Mouse (Mus musculus) hindbrain, embryonic 11.5 days (tissue): ENCODE data around the gene Islr. TPM values are rescaled to one million over a fixed set of nuclear protein-coding genes. Genes with fewer than 3 reads are reported as not detected.

ENCODE experiments used
- ATAC-seq: fragments of 200-750 bp; cut with Nextera tagmentation; 2 replicates; pipeline ENCODE4 v1.8.0; 2017; ENCODE audit warnings: mild to moderate bottlenecking, moderate TSS enrichment, moderate library complexity; ENCODE audit not compliant: low FRiP score
- DNase-seq: peaks from one replicate; pipeline ENCODE4 v3.0.0-alpha.2; 2015; ENCODE audit warnings: low spot score
- H3K27ac ChIP-seq: fragments of 300-500 bp; sonication (generic); 2 replicates; pipeline ENCODE4 v1.5.1; 2014; ENCODE audit warnings: mild to moderate bottlenecking, low read depth, low read length
- H3K27me3 ChIP-seq: fragments of 300-500 bp; sonication (generic); 2 replicates; pipeline ENCODE4 v1.6.1; 2014; ENCODE audit warnings: mild to moderate bottlenecking, low read length, moderate library complexity, mixed read lengths; ENCODE audit not compliant: control insufficient read depth, insufficient read depth
- H3K36me3 ChIP-seq: fragments of 300-500 bp; sonication (generic); 2 replicates; pipeline ENCODE4 v1.6.1; 2014; ENCODE audit warnings: mild to moderate bottlenecking, low read length, moderate library complexity, mixed read lengths; ENCODE audit not compliant: control insufficient read depth, insufficient read depth
- H3K4me1 ChIP-seq: fragments of 300-500 bp; sonication (generic); replicated peaks from 2 replicates; pipeline ENCODE4 v1.6.1; 2014; ENCODE audit warnings: low read length, mixed read lengths; ENCODE audit not compliant: control insufficient read depth, insufficient read depth
- H3K4me2 ChIP-seq: fragments of 300-500 bp; sonication (generic); replicated peaks from 2 replicates; pipeline ENCODE4 v1.6.1; 2014; ENCODE audit warnings: mild to moderate bottlenecking, low read depth, low read length
- H3K4me3 ChIP-seq: fragments of 300-500 bp; sonication (generic); 2 replicates; pipeline ENCODE4 v1.5.1; 2014; ENCODE audit warnings: low read depth, low read length
- H3K9ac ChIP-seq: fragments of 300-500 bp; sonication (generic); 2 replicates; pipeline ENCODE4 v1.6.1; 2014; ENCODE audit warnings: low read depth, low read length
- H3K9me3 ChIP-seq: fragments of 300-500 bp; sonication (generic); 2 replicates; pipeline ENCODE4 v1.6.1; 2016; ENCODE audit warnings: low read length; ENCODE audit not compliant: control insufficient read depth
- WGBS: fragments of 180-500 bp; shearing (Covaris S2); extraction: QIAGEN DNeasy Blood & Tissue Kit; methylation state at CpG from one replicate; pipeline ENCODE4 v1.1.7; 2014; 5-methylcytosine and 5-hydroxymethylcytosine counted together
- polyA plus RNA-seq: library from polyadenylated mRNA; unstranded; fragments of >200 nt; fragmentation: Nextera tagmentation; extraction: Ambion mirVana; gene quantifications from 2 replicates; pipeline ENCODE4 v1.2.1, GENCODE M21; 2014

The Islr gene
- polyA plus RNA-seq, 1 experiment from 2014 or later = 15.5 TPM

GRCm38 (mm10) chr9:58116024-58116651 is 88.0 kb downstream of the Islr start:
- DNase-seq = no peak
- Histone ChIP-seq H3K4me1 (peaks cover 34% of the 10 kb centered on the region), H3K4me3 (no peak overlapping the region), H3K9ac (no peak overlapping the region), H3K9me3 (no peaks in the 10 kb centered on the region), H3K27me3 (peaks cover 10% of the 10 kb centered on the region), H3K27ac (no peak overlapping the region; the same call in 1 of the 2 replicates), H3K36me3 (no peaks in the 10 kb centered on the region), H3K4me2 (no peak overlapping the region)
- WGBS = 28% methylated on average over 7 of the region's 7 CpGs
- ATAC-seq = no peak

GRCm38 (mm10) chr9:58115297-58115925 is 88.7 kb downstream of the Islr start:
- no peak overlapping the region for H3K9ac ChIP-seq

DNA sequence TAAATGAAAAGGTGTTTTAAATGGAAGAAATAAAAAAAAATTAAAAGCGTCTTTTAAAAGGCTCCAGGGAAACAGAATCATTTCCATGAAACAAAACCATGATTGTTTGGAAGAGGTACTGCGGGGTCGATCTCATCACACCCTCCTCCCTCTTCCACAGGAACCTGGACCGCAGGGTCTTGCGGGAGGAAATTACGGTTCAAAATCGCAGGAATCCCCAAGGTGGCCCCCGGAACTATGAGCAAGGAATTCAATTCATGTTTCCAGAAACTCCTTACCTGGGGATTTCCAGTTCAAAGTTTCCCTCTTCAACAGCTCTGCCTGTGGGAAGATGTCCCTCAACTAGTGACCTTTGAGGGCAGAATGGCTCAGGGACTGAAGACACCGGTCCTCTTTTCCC is 90.1 kb downstream of the Islr start:
- H3K36me3 ChIP-seq = no peaks in the 10 kb centered on the region
- no peak overlapping the region for H3K4me2 ChIP-seq
- H3K9ac ChIP-seq = no peak overlapping the region
- H3K4me3 ChIP-seq = no peak overlapping the region
- H3K27ac ChIP-seq = peak overlapping the region; percentile 95
- peak; percentile 30 for DNase-seq
- H3K4me1 ChIP-seq = peaks cover 34% of the 10 kb centered on the region
- H3K9me3 ChIP-seq = no peaks in the 10 kb centered on the region
- H3K27me3 ChIP-seq = peaks cover 10% of the 10 kb centered on the region
- 3% methylated on average over 9 of the region's 9 CpGs for WGBS
- no peak for ATAC-seq

More at GRCm38 (mm10) chr9:58115297-58115925, 88.7 kb downstream of the Islr start:
- 26% methylated on average over 7 of the region's 7 CpGs for WGBS
- DNase-seq = peak; percentile 32
- Histone ChIP-seq H3K4me2 (no peak overlapping the region), H3K36me3 (no peaks in the 10 kb centered on the region), H3K4me3 (no peak overlapping the region), H3K4me1 (peaks cover 34% of the 10 kb centered on the region), H3K27me3 (peaks cover 10% of the 10 kb centered on the region), H3K9me3 (no peaks in the 10 kb centered on the region), H3K27ac (peak overlapping the region; percentile 53; the same call in 1 of the 2 replicates)
- no peak for ATAC-seq

DNA sequence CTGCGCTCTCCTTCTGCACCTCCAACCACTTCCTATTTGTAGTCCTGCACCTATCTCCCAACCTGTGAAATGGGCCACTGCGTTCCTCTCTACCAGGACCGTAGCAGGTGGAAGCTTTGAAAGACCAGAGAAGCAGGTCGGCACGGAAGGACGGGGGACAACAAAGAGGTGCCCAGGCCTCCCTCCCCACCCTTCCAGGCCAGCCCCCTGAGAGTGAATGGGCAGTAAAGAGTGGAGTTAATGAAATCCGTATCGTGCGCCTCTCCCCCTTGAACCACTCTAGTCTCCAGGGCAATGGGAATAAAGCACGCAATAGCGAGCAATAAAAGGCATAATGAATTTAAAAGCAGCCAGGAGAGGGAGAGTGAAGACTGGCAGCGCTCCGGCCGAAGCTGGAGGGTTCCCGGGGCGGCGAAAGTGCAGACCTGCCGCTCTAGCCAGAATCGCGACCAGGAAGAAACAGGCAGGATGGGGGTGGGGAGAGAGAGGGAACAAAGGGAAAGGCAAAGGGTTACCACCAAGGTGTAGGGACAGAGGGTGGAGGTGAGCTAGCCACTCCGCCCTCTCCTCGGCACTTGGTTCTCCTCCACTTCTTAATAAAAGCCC is 90.7 kb downstream of the Islr start:
- H3K27me3 ChIP-seq = peaks cover 10% of the 10 kb centered on the region
- ATAC-seq = peak; percentile 60; the same call in 1 of the 2 replicates

DNA sequence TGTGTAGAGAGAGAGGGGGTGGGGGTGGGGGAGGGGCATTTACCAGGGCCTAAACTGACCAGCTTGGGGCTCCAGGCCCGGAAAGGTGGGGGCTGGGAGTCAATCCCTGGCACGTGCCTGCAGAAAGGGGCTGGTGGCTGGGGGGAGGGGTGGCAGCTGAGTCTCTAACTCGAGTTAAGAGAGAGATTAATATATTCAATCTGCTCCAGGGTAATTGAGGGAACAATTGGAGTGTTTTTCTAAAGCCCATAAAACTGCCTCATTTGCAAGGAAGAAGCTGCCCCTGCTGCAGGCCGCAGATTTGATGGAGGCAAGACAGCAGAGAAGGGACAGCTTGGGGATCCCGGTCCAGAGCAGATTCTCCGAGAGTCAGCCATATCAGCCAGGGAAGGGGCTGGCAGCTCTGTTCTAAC is 91.2 kb downstream of the Islr start:
- Histone ChIP-seq H3K27ac (peak overlapping the region; percentile 95), H3K4me3 (no peak overlapping the region; the same call in 1 of the 2 replicates), H3K4me2 (peak overlapping the region; percentile 32), H3K9me3 (no peaks in the 10 kb centered on the region), H3K9ac (peak overlapping the region; percentile 35), H3K27me3 (peaks cover 10% of the 10 kb centered on the region), H3K36me3 (no peaks in the 10 kb centered on the region), H3K4me1 (peaks cover 34% of the 10 kb centered on the region)
- DNase-seq = peak; percentile 84
- ATAC-seq = peak; percentile 62
- 0% methylated on average over 6 of the region's 6 CpGs for WGBS

More for the DNA sequence above, 90.7 kb downstream of the Islr start:
- DNase-seq = peak; percentile 67
- Histone ChIP-seq H3K9me3 (no peaks in the 10 kb centered on the region), H3K36me3 (no peaks in the 10 kb centered on the region), H3K4me2 (peak overlapping the region; percentile 32), H3K4me3 (no peak overlapping the region; the same call in 1 of the 2 replicates), H3K4me1 (peaks cover 34% of the 10 kb centered on the region), H3K27ac (peak overlapping the region; percentile 95), H3K9ac (peak overlapping the region; percentile 35)
- under 1% methylated on average over 22 of the region's 22 CpGs for WGBS

GRCm38 (mm10) chr9:58112321-58112751 is 91.8 kb downstream of the Islr start:
- DNase-seq (peak; percentile 63), ATAC-seq (peak; percentile 76)
- H3K36me3 ChIP-seq = no peaks in the 10 kb centered on the region
- 5% methylated on average over 6 of the region's 6 CpGs for WGBS
- no peaks in the 10 kb centered on the region for H3K9me3 ChIP-seq
- peak overlapping the region; percentile 32; the same call in 1 of the 2 replicates for H3K4me2 ChIP-seq
- peak overlapping the region; percentile 95 for H3K27ac ChIP-seq
- peaks cover 36% of the 10 kb centered on the region for H3K4me1 ChIP-seq
- peak overlapping the region; percentile 34 for H3K9ac ChIP-seq
- no peak overlapping the region for H3K4me3 ChIP-seq
- peaks cover 9% of the 10 kb centered on the region for H3K27me3 ChIP-seq

- ATAC-seq = no peak
- H3K4me2 ChIP-seq = no peak overlapping the region
Observed at GRCm38 (mm10) chr9:58111431-58111830, 92.7 kb downstream of the Islr start.

GRCm38 (mm10) chr9:58110787-58111186 is 93.3 kb downstream of the Islr start:
- no peak overlapping the region for H3K4me2 ChIP-seq
- H3K27me3 ChIP-seq = peaks cover under 1% of the 10 kb centered on the region; the same call in 1 of the 2 replicates
- H3K4me3 ChIP-seq = no peak overlapping the region
- no peaks in the 10 kb centered on the region for H3K36me3 ChIP-seq
- no peaks in the 10 kb centered on the region for H3K9me3 ChIP-seq
- H3K4me1 ChIP-seq = peaks cover 28% of the 10 kb centered on the region
- 76% methylated on average over 5 of the region's 5 CpGs for WGBS
- no peak overlapping the region for H3K9ac ChIP-seq
- ATAC-seq = no peak
- DNase-seq = no peak
- H3K27ac ChIP-seq = no peak overlapping the region; the same call in 1 of the 2 replicates

More at GRCm38 (mm10) chr9:58111431-58111830, 92.7 kb downstream of the Islr start:
- Histone ChIP-seq H3K27me3 (peaks cover 5% of the 10 kb centered on the region), H3K4me3 (no peak overlapping the region), H3K27ac (peak overlapping the region; percentile 95), H3K9ac (no peak overlapping the region), H3K36me3 (no peaks in the 10 kb centered on the region), H3K9me3 (no peaks in the 10 kb centered on the region), H3K4me1 (peaks cover 34% of the 10 kb centered on the region)
- DNase-seq = no peak
- WGBS = 55% methylated on average over 6 of the region's 6 CpGs
